Mouse (Mus musculus) naive thymus-derived CD4-positive, alpha-beta T cell, adult 2 months (primary cell): Measurements from ENCODE around the gene Alyref.

Experiments
- DNase-seq: peaks from one replicate; pipeline ENCODE4 v3.0.0-alpha.2; 2011; ENCODE audit warnings: low read depth

Alyref gene

GRCm38 (mm10) chr11:120598283-120598989 is at the start of gene Alyref, which contains the start of gene Anapc11:
Gene Alyref (minus strand): TSS chr11:120598365.
Gene Anapc11 (plus strand): TSS chr11:120598421.
- DNase-seq: peak; percentile 98

GRCm38 (mm10) chr11:120647047-120647830 is 49.1 kb upstream of the Alyref start:
- no peak for DNase-seq

- peak; percentile 94 for DNase-seq
These were observed 45.4 kb upstream of the Alyref start, which contains the start of gene Pycr1 for GRCm38 (mm10) chr11:120643601-120643987. Gene Pycr1 (minus strand): TSS chr11:120643769.

DNA sequence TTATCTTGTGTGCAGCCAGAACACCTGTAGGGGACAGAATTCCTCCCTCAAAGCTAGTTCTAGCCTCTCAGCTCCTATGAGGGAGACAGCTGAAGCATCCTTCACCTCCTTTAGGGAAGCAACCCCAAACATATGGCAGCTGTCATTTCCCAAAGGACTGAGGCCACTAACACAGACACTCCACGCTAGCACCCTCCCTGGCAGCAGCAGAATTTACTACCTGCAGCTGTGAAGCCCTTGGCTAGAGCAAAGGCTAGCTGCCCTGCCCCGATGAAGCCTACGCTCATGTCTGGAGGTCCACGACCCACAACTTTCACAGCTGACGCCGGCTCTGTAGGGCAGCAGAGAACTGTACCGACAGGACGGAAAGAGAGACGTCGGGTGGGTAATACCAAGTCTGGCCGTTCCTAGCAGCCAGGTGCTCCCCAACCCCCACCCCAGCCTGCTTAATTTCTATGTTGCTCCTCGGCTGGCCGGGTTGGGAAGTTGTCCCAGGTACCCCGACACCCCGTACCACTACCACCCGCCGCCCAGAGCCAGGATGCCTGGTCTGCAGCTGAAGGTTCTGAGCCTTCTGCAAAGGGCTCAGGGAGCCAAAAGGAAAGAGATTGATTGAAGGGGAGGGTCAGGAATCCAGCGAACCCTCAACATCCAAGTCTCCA is 44.9 kb upstream of the Alyref start:
- DNase-seq: no peak

GRCm38 (mm10) chr11:120641869-120642268 is 43.7 kb upstream of the Alyref start:
- DNase-seq: no peak

DNA sequence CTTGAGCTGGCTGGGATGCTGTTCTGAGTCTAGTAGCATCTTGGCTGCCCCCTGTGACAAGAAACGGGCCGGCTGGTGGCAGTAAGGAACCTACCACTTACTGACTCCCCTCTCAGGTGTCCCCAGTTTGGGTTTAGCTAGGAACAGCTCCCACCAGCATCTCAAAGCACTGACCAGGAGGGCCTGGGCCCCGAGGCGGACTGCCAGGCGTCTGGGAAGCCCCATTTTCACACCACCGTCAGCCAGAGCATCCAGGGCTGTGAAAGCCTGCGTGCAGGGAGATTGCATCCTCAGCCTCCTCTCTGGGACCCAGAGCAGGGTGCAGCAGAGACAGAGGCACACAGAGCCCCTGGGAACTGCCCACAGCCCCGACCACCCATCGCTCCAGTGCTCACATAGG is 43.1 kb upstream of the Alyref start:
- DNase-seq: no peak

- DNase-seq: no peak
These were observed 36.6 kb upstream of the Alyref start for GRCm38 (mm10) chr11:120634810-120635209.

- DNase-seq: peak; percentile 94
These were observed 35.6 kb upstream of the Alyref start, which contains the start of gene Mafg for GRCm38 (mm10) chr11:120633520-120634343. Gene Mafg (minus strand): TSS chr11:120633600.

DNA sequence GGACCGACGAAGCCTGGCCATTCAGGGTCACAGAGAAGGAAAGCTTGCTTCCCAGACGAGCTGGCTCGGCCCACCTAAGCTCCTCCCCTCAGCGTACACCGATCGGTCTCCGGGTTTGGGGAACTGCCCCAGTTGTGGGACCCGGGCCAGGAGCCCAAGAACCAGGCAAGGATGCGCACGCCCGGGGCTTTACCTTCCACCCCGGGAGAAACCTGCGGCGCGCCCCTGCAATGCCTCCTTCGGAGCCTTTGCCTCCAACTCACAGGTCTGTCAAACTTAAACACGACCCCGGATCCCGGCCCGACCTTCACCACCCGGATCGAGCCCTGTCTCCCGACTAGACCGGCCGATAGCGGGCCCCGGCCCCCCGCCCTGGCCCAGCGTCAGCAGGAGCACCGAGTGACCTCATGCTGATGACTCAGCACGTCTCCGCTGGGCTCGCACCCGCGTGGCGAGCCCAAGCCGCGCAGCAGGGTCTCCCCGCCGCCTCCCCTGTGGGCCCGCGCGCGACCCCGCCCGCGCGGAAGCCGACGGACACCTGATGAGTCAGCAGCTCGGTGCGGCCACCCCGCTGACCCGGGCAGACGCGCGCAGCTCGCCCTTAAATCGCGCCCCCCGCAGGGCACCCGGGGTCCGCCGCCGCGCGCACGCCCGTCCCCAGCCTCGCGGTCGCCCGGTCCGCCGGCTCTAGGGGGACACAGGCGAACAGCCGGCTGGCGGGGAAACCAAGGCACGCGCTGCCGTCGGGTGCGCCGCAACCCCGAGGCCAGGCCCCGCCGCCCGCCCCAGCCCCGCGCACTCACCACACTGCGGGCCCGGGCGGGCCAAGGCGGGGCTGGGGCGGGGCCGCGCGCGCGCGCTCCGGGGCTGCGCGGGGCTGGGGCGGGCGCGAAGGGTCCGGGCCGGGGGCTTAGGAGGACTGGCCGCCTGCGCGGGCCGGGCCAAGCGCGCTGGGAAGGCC is 34.7 kb upstream of the Alyref start:
- peak; percentile 61 for DNase-seq

DNA sequence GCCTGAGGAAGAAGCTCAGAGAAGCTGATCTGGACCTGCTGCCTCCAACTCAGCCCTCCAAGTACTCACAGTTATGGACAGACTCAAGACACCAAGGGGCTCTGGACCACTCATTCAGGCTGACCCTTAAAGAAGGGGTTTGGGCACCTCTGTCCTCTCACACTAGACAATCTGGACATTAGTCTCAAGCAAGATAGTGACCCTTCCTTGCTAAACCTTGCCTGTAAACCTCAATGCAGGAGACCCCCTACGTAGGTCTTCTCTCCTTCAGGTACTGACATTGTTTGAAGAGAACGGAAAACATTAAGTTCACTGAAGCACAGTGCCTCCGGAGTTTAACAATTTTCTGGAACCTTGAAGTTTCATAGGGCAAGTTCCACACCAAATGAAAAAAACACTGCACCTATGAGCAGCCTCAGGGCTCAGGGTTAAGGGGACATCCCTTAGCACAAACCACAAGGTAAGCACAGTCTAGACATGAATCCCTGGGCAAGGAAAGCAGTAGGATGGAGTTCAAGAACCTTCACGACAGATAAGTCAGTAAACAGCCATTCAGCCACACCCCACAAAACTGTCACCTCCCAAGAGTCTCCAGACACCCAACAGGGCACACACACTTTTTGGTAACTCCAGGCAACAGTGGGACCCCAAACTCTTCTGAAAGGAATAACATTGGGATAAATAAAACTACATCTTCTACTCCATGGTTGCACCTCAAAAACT is 33.7 kb upstream of the Alyref start:
- peak; percentile 41 for DNase-seq

GRCm38 (mm10) chr11:120630881-120631725 is 32.9 kb upstream of the Alyref start:
- DNase-seq: peak; percentile 67

- DNase-seq: no peak
These were observed 32.3 kb upstream of the Alyref start for GRCm38 (mm10) chr11:120630401-120630871.

- no peak for DNase-seq
These were observed 31.7 kb upstream of the Alyref start for GRCm38 (mm10) chr11:120629911-120630310.

GRCm38 (mm10) chr11:120629341-120629730 is 31.2 kb upstream of the Alyref start:
- DNase-seq: peak; percentile 75

- DNase-seq: no peak
These were observed 30.6 kb upstream of the Alyref start for GRCm38 (mm10) chr11:120628601-120629340.

GRCm38 (mm10) chr11:120627468-120628300 is 29.5 kb upstream of the Alyref start:
- peak; percentile 85 for DNase-seq
